Mouse (Mus musculus) olfactory bulb, adult 2 months (tissue): Measurements from ENCODE around the gene Lrp6.

ENCODE experiments used
- CTCF ChIP-seq: fragments of 200-500 bp; IDR thresholded peaks from 2 replicates; pipeline ENCODE4 v1.5.1; 2012; ENCODE audit warnings: low read depth, mild to moderate bottlenecking, low read length, moderate library complexity; ENCODE audit not compliant: insufficient read depth
- POLR2A ChIP-seq: fragments of 200-500 bp; IDR thresholded peaks from 2 replicates; pipeline ENCODE4 v1.6.1; 2012; ENCODE audit warnings: mild to moderate bottlenecking, low read depth, low read length, moderate library complexity; ENCODE audit not compliant: insufficient read depth

- TF ChIP-seq POLR2A: no peak
- no peak for TF ChIP-seq CTCF
Measured at GRCm38 (mm10) chr6:134486318-134486717, 80.4 kb downstream of the Lrp6 start.
